Mouse (Mus musculus) T-cell, adult 2 months (primary cell): ENCODE measurements around the gene Csnk2a1.
"Not testable (repeated sequence)": the region's sequence is repeated elsewhere in the genome, so short reads cannot be mapped to it uniquely, and the experiment has no call there.

ENCODE experiments used
- DNase-seq: peaks from one replicate; pipeline ENCODE4 v3.0.0; 2022; ENCODE audit warnings: low spot score

Gene Csnk2a1

GRCm38 (mm10) chr2:152226248-152227050 is at the start of gene Csnk2a1:
Csnk2a1 (plus strand) TSS chr2:152226839.
- DNase-seq = peak; percentile 91

DNA sequence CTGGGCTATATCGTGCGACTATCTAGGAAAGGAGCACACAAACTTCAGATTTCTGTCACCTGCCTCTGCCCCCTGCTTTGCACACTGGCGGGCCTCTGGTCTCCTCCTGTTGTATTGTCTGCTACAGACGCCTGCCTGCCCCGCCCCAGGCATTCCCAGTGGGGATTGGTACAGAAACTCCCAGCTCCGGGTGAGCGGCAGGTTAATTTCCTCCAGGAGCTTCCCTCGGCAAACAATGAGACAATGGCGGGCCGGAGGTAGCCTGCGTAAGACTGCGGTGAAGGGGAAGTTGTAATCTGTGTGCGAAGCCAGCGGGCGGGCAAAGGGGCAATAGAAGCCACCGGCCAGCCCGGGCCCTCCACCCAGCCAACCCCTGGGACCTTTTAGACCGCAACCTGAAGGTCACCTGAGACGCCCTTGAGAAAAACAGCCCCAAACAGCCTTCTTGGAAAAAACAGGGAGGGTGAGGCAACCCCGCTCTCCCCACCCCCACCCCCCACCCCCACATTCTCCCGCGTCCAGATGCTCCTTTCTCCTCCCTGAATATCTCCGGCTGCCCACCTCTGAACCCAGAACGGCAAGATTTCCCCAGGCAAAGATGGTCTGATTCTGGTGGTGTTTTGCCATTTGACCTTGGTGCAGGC is 49.4 kb upstream of the Csnk2a1 start:
- DNase-seq = no peak

DNA sequence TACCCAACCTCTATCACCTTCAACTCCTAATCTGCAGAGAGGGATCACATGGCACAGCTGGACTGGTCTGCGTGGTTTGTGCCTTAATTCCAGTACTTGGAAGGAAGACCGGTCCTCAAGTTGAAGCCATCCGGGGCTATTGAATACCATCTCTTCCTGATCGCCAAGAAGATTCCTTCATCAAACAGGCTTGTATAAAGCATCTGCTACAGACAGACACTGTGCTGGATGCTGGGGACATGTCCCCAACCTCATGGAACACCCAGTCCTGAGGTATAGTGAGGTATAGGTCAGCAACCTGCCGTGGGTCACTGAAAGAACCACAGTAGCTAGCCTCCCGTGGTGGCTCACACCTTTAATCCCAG is 48.9 kb upstream of the Csnk2a1 start:
- DNase-seq = no peak

DNA sequence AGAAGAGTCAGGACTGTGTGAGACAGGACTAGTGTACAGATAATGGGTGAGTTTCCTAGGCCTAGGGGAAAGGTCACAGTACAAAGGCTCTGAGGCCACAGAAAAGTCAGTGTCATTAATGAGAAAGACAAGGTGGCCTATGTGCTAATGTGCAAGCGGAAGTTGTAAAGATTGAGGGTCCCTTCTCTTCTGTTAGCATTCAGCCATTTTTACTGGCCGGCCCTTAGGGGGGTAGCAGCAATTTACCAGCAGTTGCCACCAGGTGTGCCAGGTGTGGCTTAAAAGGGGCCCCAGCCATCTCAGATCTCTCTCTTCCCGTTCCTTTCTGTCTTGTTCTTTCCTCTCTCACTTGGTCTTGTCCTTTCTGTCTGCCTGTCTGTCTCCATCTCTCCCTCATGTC is 48.3 kb upstream of the Csnk2a1 start:
- DNase-seq = no peak

DNA sequence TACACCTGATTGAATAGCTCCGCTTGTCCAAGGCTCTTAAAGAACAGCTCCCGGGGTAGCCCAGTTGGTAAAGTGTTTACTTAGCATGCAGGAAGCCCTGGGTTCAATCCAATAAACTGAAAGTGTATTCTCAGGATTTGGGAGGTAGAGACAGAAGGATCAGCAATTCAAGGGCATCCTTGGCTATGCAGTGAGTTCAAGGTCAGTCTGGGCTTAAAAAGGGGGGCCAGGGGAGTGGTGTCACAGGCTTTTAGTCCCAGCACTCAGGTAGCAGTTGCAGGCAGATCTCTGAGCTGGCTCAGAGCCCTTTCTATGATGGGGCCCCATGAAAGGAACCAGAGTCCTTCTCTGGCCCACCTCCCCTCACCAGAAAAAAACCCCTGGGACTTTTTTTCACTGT is 47.3 kb upstream of the Csnk2a1 start:
- DNase-seq = no peak

- no peak for DNase-seq
These were observed 46.3 kb upstream of the Csnk2a1 start for GRCm38 (mm10) chr2:152180323-152180722.

DNA sequence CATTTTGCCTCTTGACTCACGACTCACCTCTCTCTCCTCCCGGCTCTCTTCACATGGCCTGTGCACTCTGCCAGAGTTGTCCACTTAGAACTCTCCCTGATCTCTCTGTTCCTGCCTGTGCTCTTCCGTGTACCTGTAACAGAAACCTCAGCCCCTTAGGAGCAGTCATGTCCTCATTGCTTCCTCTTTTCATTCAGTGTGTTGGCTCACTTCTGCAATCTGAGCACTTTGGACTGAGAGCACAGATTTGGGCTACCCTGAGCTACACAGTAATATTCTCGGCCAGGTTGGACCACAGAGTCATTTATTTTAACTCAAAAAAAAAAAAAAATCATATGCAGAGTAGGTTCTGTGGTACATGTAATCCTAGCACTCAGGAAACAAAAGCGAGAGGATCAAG is 39.5 kb upstream of the Csnk2a1 start:
- DNase-seq = no peak

DNA sequence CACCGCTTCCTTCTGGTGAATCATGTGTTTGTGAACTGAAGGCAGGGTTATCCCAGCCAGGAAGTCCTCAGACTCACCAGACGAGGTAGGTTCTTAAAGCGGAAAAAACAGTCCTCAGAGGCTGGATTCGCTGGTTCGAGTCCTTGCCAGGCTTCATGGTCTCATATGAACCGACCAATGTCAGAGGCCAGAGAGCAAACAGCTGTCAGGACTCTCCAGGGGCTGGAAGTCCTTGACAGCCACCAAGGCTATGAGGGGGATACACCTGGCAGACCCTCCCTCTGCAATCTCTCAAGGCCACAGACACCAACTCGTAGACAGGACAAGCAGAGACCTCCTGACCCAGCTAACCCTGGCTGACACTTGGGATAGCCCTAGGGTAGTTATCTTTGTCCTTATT is 37.4 kb upstream of the Csnk2a1 start:
- no peak for DNase-seq

GRCm38 (mm10) chr2:152189640-152190039 is 37.0 kb upstream of the Csnk2a1 start:
- DNase-seq = no peak

- no peak for DNase-seq
These were observed 36.5 kb upstream of the Csnk2a1 start for GRCm38 (mm10) chr2:152190161-152190560.

DNA sequence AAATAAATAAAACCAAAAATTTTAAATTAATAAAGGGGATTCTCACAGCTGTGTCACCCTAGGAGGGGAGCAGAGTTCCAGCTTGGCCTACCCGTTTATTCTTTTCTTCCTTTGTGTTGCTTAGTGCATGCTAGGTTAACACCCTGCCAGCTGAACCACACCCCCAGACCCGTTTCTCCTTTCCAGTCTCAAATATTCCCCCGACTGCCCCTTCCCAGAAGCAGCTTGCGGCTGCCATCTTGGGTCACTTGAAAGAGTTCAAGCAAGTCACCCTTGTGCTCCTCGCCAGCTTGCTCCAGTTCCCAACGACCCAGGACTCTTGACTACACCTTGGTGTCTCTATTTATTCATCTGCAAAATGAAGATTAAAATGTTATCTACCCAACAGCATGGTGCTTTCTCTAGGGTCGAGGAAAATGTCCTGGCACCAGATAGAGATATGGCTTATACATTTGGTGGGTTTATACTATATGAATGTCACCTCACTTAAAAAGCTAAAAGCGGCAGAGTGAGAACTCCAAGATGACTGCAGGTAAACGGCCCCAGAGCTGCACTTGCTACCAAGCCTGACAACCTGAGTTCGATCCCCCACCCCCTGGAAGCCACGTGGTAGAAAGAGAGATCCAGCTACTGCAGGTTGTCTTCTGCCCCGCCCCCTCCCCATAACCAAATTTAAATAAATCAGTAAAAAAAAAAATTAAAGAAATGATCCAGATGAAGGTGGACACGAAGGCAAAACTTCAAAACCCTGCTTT is 33.9 kb upstream of the Csnk2a1 start:
- DNase-seq = no peak

GRCm38 (mm10) chr2:152193346-152193710 is 33.3 kb upstream of the Csnk2a1 start:
- no peak for DNase-seq

GRCm38 (mm10) chr2:152194586-152194985 is 32.1 kb upstream of the Csnk2a1 start:
- no peak for DNase-seq

DNA sequence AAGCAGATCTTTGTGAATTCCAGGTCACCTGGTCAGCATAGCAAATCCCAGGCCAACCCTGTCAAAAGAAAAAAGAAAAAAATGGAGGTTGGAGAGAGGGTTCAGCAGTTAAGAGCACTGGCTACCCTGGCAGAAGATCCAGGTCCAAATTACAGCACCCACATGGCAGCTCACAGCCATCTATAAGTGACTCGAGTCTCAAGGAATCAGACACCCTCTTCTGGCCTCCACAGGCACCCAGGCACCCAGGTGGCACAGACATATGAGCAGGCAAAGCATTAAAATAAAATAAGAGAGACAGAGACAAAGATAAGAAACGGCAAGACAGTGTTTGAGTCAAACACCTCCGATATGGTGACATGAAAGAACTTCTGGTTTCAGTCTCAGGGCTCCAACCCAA is 29.7 kb upstream of the Csnk2a1 start:
- DNase-seq = no peak

DNA sequence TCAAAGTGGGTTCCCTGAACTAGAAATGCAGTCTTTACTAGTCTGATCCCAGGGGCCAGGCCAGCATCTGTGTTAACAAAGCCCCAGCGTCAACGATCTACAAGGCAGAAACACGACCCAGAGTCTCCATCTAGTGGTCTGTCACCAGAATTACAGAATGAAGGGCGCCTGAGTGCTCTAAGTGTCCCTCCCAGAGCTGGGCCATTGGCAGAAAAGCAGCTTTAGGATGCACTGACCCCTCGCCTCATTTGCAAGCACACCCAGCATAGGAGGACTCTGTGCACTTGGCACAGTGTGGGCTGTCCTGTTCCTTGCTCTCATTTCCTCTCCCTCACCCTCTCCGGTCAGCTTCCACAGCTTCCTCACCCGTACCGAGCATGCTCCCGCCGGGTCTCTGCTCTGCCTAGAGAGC is 29.3 kb upstream of the Csnk2a1 start:
- DNase-seq = peak; percentile 40

- not testable (repeated sequence) for DNase-seq
These were observed 20.5 kb upstream of the Csnk2a1 start for GRCm38 (mm10) chr2:152206139-152206538.

DNA sequence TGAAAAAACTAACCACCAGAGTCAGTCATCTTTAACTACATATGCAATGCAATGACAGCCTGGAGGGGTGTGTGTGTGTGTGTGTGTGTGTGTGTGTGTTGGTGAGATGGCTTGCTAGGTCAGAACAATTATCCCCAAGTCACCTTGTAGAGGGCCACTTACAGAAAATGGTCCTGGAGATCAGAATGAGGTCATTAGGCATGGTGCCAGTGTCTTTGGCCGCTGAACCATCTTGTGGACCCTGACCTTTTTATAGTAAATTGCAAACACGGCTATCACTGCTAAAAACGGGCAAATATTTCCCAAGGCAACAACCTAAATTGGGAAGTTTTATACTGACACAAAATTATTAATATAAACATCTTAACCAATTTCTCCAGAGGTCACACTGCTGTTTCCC is 14.8 kb upstream of the Csnk2a1 start:
- no peak for DNase-seq

GRCm38 (mm10) chr2:152216975-152217374 is 9.7 kb upstream of the Csnk2a1 start:
- no peak for DNase-seq

DNA sequence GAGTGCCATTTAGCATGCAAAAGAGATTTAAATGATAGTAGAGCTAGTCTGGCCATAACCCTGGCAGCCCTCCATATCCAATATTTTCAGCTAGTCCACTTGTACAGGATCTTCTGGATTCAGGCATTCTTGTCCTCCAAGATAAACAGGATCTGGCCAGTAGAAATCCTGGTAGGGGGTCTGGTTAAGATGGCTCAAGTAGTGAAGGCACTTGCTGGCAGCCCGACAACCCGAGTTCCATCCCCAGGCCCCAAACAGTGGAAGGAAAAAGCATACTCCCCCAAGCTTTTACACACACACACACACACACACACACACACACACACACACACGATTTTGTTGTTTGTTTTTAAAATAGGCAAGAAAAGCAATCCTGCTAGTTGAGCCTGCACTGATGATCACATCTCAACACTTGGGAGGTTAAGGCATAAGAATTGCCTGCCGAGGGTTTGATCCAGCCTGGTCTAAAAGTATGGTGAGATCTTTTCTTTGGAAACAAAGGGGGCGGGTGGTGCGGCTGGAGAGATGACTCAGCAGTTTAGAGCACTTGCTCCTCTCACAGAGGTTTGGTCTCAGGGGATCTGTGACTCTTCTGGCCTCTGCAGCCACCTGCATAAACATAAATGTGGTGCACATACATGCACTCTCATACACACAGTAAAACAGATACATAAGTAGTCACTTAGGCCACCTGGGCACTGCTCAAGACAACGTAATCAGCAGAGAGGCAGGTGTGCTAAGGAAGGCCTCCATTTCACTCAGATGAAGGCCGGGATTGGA is 2.9 kb upstream of the Csnk2a1 start:
- no peak for DNase-seq

- DNase-seq = no peak
These were observed 1.1 kb upstream of the Csnk2a1 start for GRCm38 (mm10) chr2:152225536-152225935.

- no peak for DNase-seq
These were observed 427 bp downstream of the Csnk2a1 start for GRCm38 (mm10) chr2:152227051-152227481.

DNA sequence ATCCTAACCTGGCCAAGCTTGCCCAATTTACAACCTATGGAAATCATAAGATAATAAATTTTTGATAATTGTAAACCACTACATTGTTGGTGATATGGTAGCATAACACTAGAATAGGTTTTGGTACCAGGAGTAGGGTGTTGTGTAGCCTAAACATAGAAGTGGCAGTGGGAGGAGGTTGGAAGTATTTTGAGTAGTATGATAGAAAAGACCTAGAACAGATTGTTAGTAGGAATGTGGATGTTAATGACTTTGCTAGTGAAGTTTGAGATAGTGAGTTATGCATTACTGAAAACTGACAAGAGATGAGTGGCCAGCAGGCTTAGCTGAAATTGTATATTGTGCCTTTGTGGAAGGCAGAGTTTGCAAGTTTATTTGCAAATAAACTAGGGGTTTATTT is 3.4 kb downstream of the Csnk2a1 start:
- DNase-seq = no peak
